Mouse (Mus musculus) heart, embryonic 13.5 days (tissue): ENCODE measurements around the gene Abcf2. TPM values are rescaled to one million over a fixed set of nuclear protein-coding genes. Genes with fewer than 3 reads are reported as not detected.
A peak's percentile ranks its signal among the peaks of the same experiment; 100 is the strongest.

ENCODE experiments used
- ATAC-seq: fragments of 200-750 bp; cut with Nextera tagmentation; 2 replicates; pipeline ENCODE4 v1.8.0; 2017; ENCODE audit warnings: moderate TSS enrichment; ENCODE audit not compliant: insufficient number of reproducible peaks, low FRiP score, low TSS enrichment; ENCODE audit errors: extremely low read depth
- H3K27ac ChIP-seq: fragments of 300-500 bp; sonication (generic); replicated peaks from 2 replicates; pipeline ENCODE4 v1.5.1; 2015; ENCODE audit warnings: moderate library complexity, mild to moderate bottlenecking, inconsistent platforms
- H3K27me3 ChIP-seq: fragments of 300-500 bp; sonication (generic); replicated peaks from 2 replicates; pipeline ENCODE4 v1.6.1; 2015; ENCODE audit warnings: mild to moderate bottlenecking, inconsistent platforms
- H3K36me3 ChIP-seq: fragments of 300-500 bp; sonication (generic); 2 replicates; pipeline ENCODE4 v1.6.1; 2015; ENCODE audit warnings: mild to moderate bottlenecking, inconsistent platforms
- H3K4me1 ChIP-seq: fragments of 300-500 bp; sonication (generic); 2 replicates; pipeline ENCODE4 v1.6.1; 2015; ENCODE audit warnings: inconsistent platforms
- H3K4me2 ChIP-seq: fragments of 300-500 bp; sonication (generic); 2 replicates; pipeline ENCODE4 v1.6.1; 2015; ENCODE audit warnings: inconsistent platforms, mild to moderate bottlenecking, moderate library complexity
- H3K4me3 ChIP-seq: fragments of 300-500 bp; sonication (generic); 2 replicates; pipeline ENCODE4 v1.5.1; 2015; ENCODE audit warnings: moderate library complexity, mild to moderate bottlenecking, inconsistent platforms
- H3K9ac ChIP-seq: fragments of 300-500 bp; sonication (generic); 2 replicates; pipeline ENCODE4 v1.6.1; 2015; ENCODE audit warnings: inconsistent platforms, mild to moderate bottlenecking, moderate library complexity
- H3K9me3 ChIP-seq: fragments of 300-500 bp; sonication (generic); 2 replicates; pipeline ENCODE4 v1.6.1; 2016; ENCODE audit warnings: inconsistent platforms
- WGBS: fragments of 180-500 bp; shearing (Covaris S2); methylation state at CpG from one replicate; pipeline ENCODE4 v1.1.7; 2015; ENCODE audit warnings: mixed read lengths; 5-methylcytosine and 5-hydroxymethylcytosine counted together
- polyA plus RNA-seq: library from polyadenylated mRNA; unstranded; fragments of >200 nt; fragmentation: Nextera tagmentation; extraction: Ambion mirVana; gene quantifications from 2 replicates; pipeline ENCODE4 v1.2.1, GENCODE M21; 2015

Abcf2 gene
- polyA plus RNA-seq, 1 experiment from 2014 or later, result 66.7 TPM

DNA sequence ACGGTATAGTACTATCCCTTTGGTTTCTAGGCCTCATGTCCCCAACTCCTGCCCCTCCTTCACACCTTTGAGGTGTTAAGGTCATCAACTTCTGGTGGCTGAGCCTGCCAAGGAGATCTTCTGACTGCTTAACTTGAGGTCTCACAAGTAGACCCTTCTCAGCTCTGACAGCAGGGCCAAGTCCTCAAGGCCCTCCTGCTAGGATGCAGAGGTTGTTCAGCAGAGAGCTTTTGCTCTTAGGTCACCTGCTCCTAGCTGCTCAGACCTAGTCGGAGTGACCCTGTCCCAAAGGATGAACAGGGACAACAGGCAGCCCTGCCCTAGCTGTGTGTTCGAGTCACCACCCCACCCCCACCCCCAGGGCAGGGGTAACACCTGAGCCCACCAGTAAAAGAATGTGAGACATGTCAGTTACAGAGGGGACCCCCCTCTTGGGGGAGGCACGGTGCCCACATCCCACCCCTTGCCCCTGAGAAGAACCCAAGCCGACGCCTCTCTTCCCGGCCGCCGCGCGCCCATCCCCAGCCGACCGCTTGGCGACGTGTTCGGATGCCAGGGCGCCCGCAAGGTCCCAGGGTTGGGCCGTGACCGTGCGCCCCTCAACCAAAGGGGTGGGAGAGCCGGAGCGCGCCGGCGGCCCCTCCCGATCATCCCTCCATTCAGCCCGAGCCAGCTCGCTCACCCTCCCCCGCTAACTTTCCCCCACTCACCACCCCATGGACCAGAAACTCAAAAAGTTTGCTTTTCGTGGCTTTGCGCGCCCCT lies 24.0 kb upstream of the Abcf2 start:
- peak overlapping the region; percentile 94 for H3K4me2 ChIP-seq
- peak overlapping the region; percentile 78 for H3K4me3 ChIP-seq
- H3K27me3 ChIP-seq, result peaks cover 9% of the 10 kb centered on the region; the same call in 1 of the 2 replicates
- H3K4me1 ChIP-seq, result peaks cover 77% of the 10 kb centered on the region
- H3K9ac ChIP-seq, result peak overlapping the region; percentile 96
- under 1% methylated on average over 33 of the region's 33 CpGs for WGBS
- H3K27ac ChIP-seq, result peak overlapping the region; percentile 100
- H3K9me3 ChIP-seq, result no peaks in the 10 kb centered on the region
- ATAC-seq, result no peak
- peaks cover 11% of the 10 kb centered on the region for H3K36me3 ChIP-seq

DNA sequence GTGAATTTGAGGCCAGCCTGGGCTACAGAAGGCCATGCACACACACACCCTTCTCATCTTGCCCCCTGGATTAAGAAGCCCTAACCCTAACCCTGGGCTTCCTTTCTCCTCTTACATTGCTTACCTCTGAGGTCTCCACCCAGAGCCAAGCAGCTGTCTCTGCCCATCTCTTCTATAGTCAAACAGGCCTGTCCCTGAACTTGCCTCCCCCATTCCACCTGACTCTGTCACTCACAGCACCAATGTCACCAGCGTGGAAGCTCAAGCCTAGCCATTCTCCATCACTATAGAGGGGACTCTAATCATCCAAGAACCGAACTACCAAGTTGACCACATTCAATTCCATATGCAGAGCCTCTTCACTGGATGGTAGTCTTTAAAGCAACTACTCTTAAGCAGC lies 23.0 kb upstream of the Abcf2 start:
- H3K27me3 ChIP-seq, result peaks cover 9% of the 10 kb centered on the region; the same call in 1 of the 2 replicates
- no peak for ATAC-seq
- H3K4me3 ChIP-seq, result peak overlapping the region; percentile 78
- 45% methylated on average over 2 of the region's 2 CpGs for WGBS
- peak overlapping the region; percentile 94 for H3K4me2 ChIP-seq
- H3K36me3 ChIP-seq, result peaks cover 21% of the 10 kb centered on the region
- H3K9ac ChIP-seq, result peak overlapping the region; percentile 96
- peak overlapping the region; percentile 100; the same call in 1 of the 2 replicates for H3K27ac ChIP-seq
- H3K9me3 ChIP-seq, result no peaks in the 10 kb centered on the region
- H3K4me1 ChIP-seq, result peaks cover 67% of the 10 kb centered on the region

DNA sequence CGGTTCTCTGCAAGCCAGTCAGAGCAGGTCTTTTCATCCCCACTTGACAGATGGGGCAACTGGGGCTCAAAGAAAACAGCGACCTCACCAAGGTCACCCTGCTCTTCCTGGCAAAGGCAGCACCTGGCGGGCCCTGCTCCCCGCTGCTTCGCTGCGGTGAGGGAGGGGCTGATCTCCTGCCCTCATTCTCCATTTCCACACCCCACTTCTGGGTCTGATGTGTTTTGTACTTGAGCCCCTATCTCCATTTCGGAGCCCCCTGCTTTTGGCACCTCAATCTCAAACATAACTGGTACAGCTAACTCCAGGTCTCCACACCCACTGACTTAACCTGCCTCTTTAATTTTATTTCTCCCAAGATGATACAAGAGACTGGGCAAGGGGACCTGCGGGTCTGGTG lies 21.9 kb upstream of the Abcf2 start:
- Histone ChIP-seq H3K36me3 (peaks cover 32% of the 10 kb centered on the region), H3K27ac (peak overlapping the region; percentile 59), H3K4me2 (peak overlapping the region; percentile 94), H3K27me3 (peaks cover 9% of the 10 kb centered on the region; the same call in 1 of the 2 replicates), H3K4me1 (peaks cover 64% of the 10 kb centered on the region), H3K9ac (peak overlapping the region; percentile 84), H3K9me3 (no peaks in the 10 kb centered on the region), H3K4me3 (peak overlapping the region; percentile 62)
- no peak for ATAC-seq
- WGBS, result 14% methylated on average over 8 of the region's 8 CpGs

DNA sequence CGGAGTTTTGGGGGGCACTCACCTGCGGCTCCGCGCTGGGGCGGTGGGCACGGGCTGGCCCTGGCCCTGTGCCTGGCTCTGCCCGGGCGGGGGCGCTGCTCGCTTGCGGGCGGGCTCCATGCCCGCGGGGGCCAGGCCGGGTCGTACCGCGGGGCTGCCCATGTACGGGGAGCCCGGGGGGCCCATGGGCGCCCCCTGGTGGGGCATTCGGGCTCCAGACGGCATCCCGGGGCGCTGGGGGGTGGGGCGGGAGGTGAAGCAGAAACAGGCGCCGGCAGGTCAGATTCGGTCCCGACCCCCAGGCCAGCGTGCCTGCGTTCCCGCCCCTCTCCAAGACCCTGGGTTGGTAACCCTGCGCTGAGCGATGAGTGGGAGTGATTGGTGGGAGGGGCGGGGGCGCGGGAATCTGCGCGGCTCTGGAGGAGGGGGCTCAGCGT lies 21.3 kb upstream of the Abcf2 start:
- Histone ChIP-seq H3K4me3 (peak overlapping the region; percentile 62), H3K9me3 (no peaks in the 10 kb centered on the region), H3K4me1 (peaks cover 63% of the 10 kb centered on the region), H3K4me2 (peak overlapping the region; percentile 94), H3K9ac (peak overlapping the region; percentile 84), H3K27me3 (peaks cover 9% of the 10 kb centered on the region; the same call in 1 of the 2 replicates), H3K36me3 (peaks cover 37% of the 10 kb centered on the region), H3K27ac (peak overlapping the region; percentile 59)
- ATAC-seq, result 0 out of 2 replicates have a peak, but pooled peaks have one; percentile 9
- WGBS, result under 1% methylated on average over 39 of the region's 41 CpGs

DNA sequence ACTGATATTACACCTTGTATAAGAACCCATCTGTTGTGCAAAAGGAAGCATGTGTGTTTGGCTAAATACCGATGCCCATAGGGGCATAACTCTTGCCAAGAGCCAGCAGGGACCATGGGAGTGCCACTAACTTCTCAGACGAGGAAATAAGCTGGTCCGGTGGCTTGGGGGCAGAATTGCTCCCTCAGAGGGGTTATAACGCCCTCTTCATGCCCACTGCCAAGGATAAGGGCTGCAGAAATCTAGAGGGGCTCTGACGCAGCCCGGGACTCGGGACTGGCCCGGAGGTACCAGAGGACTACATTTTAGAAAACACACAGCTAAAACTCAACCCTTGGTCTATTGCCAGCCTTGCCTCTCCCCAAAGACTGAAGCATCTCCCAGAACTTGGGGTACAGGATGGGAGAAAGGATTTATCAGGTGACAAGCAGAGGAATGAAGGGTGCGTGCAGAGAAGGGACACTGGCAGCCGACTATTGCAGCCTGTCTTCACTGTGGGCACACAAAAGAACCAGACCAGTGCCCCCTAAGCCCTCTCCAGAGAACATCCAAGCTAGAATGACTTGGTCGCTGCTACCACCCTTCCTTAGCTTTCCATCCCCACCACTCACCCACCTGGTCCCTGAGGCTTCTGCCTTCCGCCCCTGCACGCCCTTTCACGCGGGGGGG lies 20.8 kb upstream of the Abcf2 start:
- Histone ChIP-seq H3K27ac (no peak overlapping the region; the same call in 1 of the 2 replicates), H3K4me2 (peak overlapping the region; percentile 94), H3K4me1 (peaks cover 57% of the 10 kb centered on the region), H3K36me3 (peaks cover 43% of the 10 kb centered on the region), H3K9ac (peak overlapping the region; percentile 84), H3K4me3 (peak overlapping the region; percentile 62), H3K27me3 (peaks cover 9% of the 10 kb centered on the region; the same call in 1 of the 2 replicates), H3K9me3 (no peaks in the 10 kb centered on the region)
- no peak for ATAC-seq
- WGBS, result 29% methylated on average over 15 of the region's 15 CpGs

DNA sequence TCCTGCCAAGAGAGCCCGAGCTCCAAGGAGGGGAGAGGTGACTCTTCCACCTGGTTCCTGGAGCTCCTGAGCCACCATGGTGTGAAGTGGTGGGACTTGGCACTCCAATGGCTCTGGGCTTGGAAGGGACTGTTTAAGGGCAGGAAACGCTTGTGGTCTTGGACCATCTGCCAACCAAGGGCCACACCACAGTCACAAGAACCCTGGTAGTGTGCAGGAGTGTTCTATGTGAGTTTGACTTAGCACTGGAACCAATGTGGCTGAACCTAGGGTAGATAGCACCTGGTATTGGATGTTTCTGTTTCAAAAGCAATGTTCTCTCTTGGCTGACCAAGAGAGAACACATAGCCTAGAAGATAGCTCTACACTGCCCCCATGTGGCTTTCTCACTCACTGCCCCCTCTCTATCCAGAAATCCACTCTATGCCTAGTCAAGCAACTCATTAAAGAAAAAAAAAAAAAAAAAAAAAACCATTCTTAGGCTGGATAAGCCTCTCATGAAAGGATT lies 20.0 kb upstream of the Abcf2 start:
- WGBS, result 79% methylated on average over 2 of the region's 2 CpGs
- Histone ChIP-seq H3K36me3 (peaks cover 51% of the 10 kb centered on the region), H3K27ac (no peak overlapping the region), H3K4me3 (no peak overlapping the region), H3K9ac (peak overlapping the region; percentile 37; the same call in 1 of the 2 replicates), H3K4me2 (no peak overlapping the region), H3K4me1 (peaks cover 56% of the 10 kb centered on the region), H3K9me3 (no peaks in the 10 kb centered on the region), H3K27me3 (peaks cover 9% of the 10 kb centered on the region; the same call in 1 of the 2 replicates)
- no peak for ATAC-seq

DNA sequence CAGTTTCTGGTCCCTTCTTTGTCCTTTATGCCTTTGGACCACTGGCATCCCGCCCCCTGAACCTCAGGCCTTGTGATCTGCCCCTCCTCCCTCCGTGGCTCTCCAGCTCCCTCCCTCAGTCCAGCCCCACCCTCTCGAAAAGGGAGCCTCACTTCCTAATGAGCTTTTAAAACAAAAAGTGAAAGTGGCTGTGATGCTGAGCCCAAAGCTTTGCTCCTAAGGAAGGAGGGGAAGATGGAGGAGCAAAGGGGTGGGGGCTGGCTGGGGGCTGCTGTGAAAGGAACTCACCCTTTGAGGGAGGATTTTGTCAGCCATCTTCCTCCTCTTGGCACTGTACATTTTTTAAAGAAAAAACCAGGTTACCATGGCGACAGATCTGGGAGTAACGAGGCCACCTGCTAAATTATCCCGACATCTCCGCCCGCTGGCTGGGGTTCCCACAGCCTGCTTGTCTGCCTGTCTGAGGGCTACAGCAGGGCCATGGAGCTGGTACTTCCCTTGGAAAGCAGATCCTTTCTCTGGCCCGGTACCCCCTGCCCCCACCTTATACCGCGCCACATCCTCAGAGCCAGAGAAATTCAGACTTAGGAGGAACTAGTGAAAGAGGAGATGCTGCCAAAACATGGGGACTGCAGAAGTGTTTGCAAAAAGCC lies 19.4 kb upstream of the Abcf2 start:
- H3K27me3 ChIP-seq, result peaks cover 9% of the 10 kb centered on the region; the same call in 1 of the 2 replicates
- no peaks in the 10 kb centered on the region for H3K9me3 ChIP-seq
- H3K4me3 ChIP-seq, result no peak overlapping the region
- H3K4me2 ChIP-seq, result no peak overlapping the region
- H3K4me1 ChIP-seq, result peaks cover 62% of the 10 kb centered on the region
- no peak overlapping the region for H3K27ac ChIP-seq
- peak overlapping the region; percentile 37 for H3K9ac ChIP-seq
- peaks cover 57% of the 10 kb centered on the region for H3K36me3 ChIP-seq
- no peak for ATAC-seq
- WGBS, result 44% methylated on average over 11 of the region's 11 CpGs

DNA sequence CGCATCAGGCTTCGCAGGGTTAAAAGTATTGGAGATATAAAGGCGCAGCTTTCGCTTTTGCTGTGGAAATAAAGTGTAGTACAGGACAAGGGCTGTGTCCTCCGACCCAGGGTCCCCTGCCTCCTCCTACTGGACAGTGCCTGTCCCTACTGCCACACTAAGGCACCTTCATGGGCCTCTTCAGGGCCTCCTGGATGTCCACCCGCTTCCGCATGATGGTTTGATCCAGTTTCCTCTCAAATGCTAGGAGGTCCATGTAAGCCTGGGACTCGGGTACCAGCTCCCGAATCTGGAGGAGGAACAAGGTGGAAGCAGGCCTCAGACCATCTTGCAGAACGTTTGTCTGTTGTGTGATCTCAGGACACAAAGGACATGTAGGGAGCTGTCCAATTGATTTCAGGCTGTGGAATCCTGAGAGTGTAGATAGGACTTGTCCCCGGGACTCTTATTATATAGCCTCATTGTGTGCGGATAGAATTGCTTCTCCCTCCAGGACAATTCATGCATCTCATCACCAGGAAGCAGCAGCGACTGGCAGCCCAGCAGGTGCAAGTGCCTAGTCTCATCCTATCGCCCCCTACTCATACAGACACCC lies 18.6 kb upstream of the Abcf2 start:
- no peak for ATAC-seq
- no peak overlapping the region for H3K4me3 ChIP-seq
- H3K27me3 ChIP-seq, result peaks cover 9% of the 10 kb centered on the region; the same call in 1 of the 2 replicates
- peak overlapping the region; percentile 37; the same call in 1 of the 2 replicates for H3K9ac ChIP-seq
- no peaks in the 10 kb centered on the region for H3K9me3 ChIP-seq
- WGBS, result 72% methylated on average over 14 of the region's 14 CpGs
- peaks cover 68% of the 10 kb centered on the region for H3K4me1 ChIP-seq
- no peak overlapping the region for H3K4me2 ChIP-seq
- H3K36me3 ChIP-seq, result peaks cover 64% of the 10 kb centered on the region
- H3K27ac ChIP-seq, result no peak overlapping the region

DNA sequence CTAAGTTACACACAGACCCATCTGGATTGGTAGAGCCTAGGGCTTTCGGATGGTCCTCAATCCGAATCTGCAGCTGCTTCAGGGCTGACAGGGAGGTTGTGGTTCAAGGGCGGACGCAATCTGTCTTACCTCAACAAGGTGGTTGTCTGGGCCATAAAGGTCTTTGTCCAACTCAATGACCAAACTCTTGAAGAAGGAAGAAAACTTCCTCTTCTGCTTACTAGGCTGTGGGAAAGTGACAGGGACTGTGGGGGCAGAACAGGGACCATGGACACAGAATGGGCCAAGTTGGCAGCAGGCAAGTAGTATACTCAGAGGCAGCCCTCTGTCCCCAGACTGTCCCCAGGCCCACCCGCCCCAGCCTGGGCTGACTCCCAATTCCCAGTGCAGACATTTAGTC lies 18.0 kb upstream of the Abcf2 start:
- Histone ChIP-seq H3K4me3 (no peak overlapping the region), H3K4me2 (no peak overlapping the region), H3K27me3 (peaks cover 9% of the 10 kb centered on the region; the same call in 1 of the 2 replicates), H3K27ac (no peak overlapping the region), H3K4me1 (peaks cover 63% of the 10 kb centered on the region), H3K36me3 (peaks cover 71% of the 10 kb centered on the region), H3K9me3 (no peaks in the 10 kb centered on the region), H3K9ac (no peak overlapping the region)
- ATAC-seq, result no peak
- 86% methylated on average over 5 of the region's 5 CpGs for WGBS

DNA sequence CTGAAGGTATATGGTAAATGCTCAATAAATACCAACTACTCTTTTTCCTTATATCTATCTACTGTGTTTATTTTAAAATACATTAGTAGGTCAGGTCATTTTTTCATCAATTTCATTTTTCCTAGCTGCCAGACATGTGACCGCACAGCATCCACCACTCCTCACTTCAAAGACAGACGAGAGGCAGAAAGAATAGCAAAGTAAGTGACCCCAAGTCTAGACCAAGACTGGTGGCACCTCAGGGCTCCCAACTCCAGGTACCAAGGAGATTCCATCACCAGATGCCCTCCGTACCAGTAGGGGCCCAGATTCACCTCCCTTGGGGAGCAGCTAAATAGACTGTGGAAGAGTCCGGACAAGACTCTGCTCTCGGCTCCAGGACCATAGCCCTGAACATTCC lies 17.1 kb upstream of the Abcf2 start:
- Histone ChIP-seq H3K9me3 (no peaks in the 10 kb centered on the region), H3K4me1 (peaks cover 54% of the 10 kb centered on the region), H3K36me3 (peaks cover 80% of the 10 kb centered on the region), H3K27me3 (peaks cover 7% of the 10 kb centered on the region; the same call in 1 of the 2 replicates), H3K9ac (no peak overlapping the region), H3K4me2 (no peak overlapping the region), H3K4me3 (no peak overlapping the region), H3K27ac (no peak overlapping the region)
- ATAC-seq, result no peak
- WGBS, result 84% methylated on average over 5 of the region's 5 CpGs
